Mouse (Mus musculus): ENCODE measurements around the gene Zmym6.

GRCm38 (mm10) chr4:127076875-127077548 is at the start of gene Zmym6:
- TF ChIP-seq CTCF (IDR thresholded peaks at IDR 0.05) (0 out of 2 replicates have a peak, but pooled peaks have one; percentile 8), EP300 (IDR thresholded peaks at IDR 0.05; ENCODE audit: insufficient read depth, low read depth, low read length) (peak; percentile 75)
